Mouse (Mus musculus) right cerebral cortex, postnatal 4 days (tissue): Measurements from ENCODE around the gene Ufsp1.

Source experiments
- DNase-seq: peaks from one replicate; pipeline ENCODE4 v3.0.0-alpha.2; 2022

Gene Ufsp1

DNA sequence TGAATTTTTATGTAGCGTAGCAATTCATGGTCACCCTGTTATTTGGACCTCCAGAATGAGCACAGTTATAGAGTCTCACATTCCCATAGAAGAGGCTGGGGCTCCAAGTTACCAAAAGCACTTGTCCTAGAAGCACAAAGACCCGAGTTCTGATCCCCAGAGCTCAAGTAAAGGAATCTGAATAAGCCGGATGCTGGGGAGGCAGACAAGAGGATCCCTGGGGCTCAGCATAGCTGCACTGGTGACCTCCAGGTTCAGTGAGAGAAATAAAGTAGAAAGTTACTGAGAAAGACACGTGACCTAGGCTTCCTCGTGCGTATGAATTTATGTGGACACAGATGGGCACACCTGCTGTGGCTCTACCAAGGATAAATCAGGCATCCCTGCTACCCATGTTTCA, 40.6 kb downstream of the Ufsp1 start:
- no peak for DNase-seq

GRCm38 (mm10) chr5:137337190-137337589, 42.8 kb downstream of the Ufsp1 start:
- no peak for DNase-seq

- peak; percentile 90 for DNase-seq
Measured at GRCm38 (mm10) chr5:137338256-137338655, 43.8 kb downstream of the Ufsp1 start.

GRCm38 (mm10) chr5:137338663-137339289, 44.3 kb downstream of the Ufsp1 start:
- DNase-seq = no peak

DNA sequence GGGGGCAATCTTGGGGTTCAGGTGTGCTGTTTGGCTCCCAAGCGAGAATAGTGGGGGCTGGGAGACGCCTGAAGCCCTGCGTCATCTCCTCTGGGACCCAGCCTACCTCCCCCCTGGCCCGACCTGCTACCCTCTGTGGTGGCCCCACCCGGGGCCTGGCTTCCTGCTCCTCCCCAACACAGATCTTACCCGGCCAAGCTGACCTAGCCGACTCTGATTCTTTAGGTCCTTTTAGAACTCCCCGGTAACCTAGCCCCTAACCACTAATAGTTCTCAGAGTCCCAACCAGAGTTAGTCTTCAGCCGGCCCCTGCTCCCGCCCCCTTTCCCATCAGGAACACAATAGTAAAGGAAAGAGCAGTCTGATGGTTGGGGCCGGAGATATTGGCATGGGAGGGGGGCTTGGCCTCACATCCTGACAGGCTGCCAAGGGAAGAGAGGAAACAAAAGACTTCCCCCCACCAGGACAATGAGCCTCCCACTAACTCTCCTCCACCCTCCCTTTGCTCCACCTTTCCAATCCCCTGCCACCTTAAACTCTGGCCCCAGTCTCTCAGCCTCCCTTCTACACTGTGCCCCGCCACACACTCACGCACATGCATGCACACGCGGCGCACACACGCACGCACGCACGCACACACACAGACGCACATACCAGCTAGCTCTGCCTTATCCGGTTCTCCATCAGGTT, 45.0 kb downstream of the Ufsp1 start:
- DNase-seq = peak; percentile 61

- no peak for DNase-seq
Measured at GRCm38 (mm10) chr5:137340222-137340621, 45.8 kb downstream of the Ufsp1 start.

DNA sequence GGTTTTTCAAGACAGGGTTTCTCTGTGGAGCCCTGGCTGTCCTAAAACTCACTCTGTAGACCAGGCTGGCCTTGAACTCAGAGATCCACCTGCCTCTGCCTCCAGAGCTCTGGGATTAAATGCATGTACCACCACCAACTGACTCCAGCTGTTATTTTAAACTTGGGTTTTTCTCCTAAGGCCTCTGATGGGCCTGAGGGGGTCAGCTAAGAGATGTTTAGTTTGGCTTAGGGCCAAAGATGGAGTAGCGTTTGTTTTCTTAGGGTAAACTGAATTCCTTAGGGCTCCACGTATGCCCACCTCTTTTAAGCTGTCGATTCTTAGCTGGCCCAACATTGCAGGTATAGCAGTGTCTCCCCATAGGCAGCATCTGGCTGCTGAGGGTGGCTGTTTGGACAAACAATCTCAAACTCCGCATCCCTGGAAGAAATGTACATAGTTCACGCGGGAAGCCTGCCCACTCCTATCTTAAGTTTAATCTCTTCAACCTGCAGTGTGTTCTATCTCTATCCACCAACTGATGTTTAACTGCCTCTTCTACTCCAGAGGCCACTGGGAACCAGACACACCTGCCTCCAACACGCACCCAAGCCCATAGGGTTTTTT, 48.1 kb downstream of the Ufsp1 start:
- DNase-seq = no peak

GRCm38 (mm10) chr5:137343412-137343811, 49.0 kb downstream of the Ufsp1 start:
- no peak for DNase-seq

- no peak for DNase-seq
Measured at GRCm38 (mm10) chr5:137343869-137344268, 49.4 kb downstream of the Ufsp1 start.
